Mouse (Mus musculus) MEL (cell line): ENCODE data around the gene Map10. TPM values are rescaled to one million over a fixed set of nuclear protein-coding genes. Genes with fewer than 3 reads are reported as not detected.

ENCODE experiments used
- DNase-seq: peaks from one replicate; pipeline ENCODE4 v3.0.0; 2011; ENCODE audit warnings: low read depth, low spot score
- H3K27ac ChIP-seq: 2 replicates; pipeline ENCODE4 v1.5.1; 2012; ENCODE audit warnings: low read depth, mild to moderate bottlenecking, control low read depth, low read length, moderate library complexity; ENCODE audit not compliant: control insufficient read depth
- H3K27me3 ChIP-seq, 2 experiments: fragments of 150-350 bp in 1 of 2; sonication (generic) in 1 of 2; 2 replicates each; pipeline ENCODE4 v1.6.1; 2012; ENCODE audit warnings: low read length in 2 of 2, mild to moderate bottlenecking in 2 of 2, improper control_type of control experiment in 1 of 2, moderate library complexity in 1 of 2; ENCODE audit not compliant: insufficient read depth in 2 of 2, control insufficient read depth in 1 of 2
- H3K36me3 ChIP-seq, 2 experiments: 2 replicates each; pipeline ENCODE4 v1.6.1; 2012 to 2014; ENCODE audit warnings: low read length in 2 of 2, improper control_type of control experiment in 1 of 2, inconsistent platforms in 1 of 2, mild to moderate bottlenecking in 1 of 2; ENCODE audit not compliant: insufficient read depth in 2 of 2, control insufficient read depth in 1 of 2
- H3K4me1 ChIP-seq, 2 experiments: fragments of 150-350 bp in 1 of 2; sonication (generic) in 1 of 2; 2 replicates each; pipeline ENCODE4 v1.6.1; 2012; ENCODE audit warnings: low read length in 2 of 2, improper control_type of control experiment in 1 of 2, mild to moderate bottlenecking in 1 of 2; ENCODE audit not compliant: insufficient read depth in 2 of 2, control insufficient read depth in 1 of 2
- H3K4me3 ChIP-seq, 2 experiments: fragments of 150-350 bp in 1 of 2; sonication (generic) in 1 of 2; 2 replicates each; pipeline ENCODE4 v1.5.1; 2012; ENCODE audit warnings: low read depth in 2 of 2, low read length in 2 of 2, mild to moderate bottlenecking in 2 of 2, moderate library complexity in 2 of 2, control low read depth in 1 of 2, improper control_type of control experiment in 1 of 2; ENCODE audit not compliant: control insufficient read depth in 1 of 2, insufficient read depth in 1 of 2
- H3K79me2 ChIP-seq: 2 replicates; pipeline ENCODE4 v1.6.1; 2012; ENCODE audit warnings: mild to moderate bottlenecking, low read length, moderate library complexity; ENCODE audit not compliant: control insufficient read depth, poor library complexity, insufficient read depth
- H3K9ac ChIP-seq: 2 replicates; pipeline ENCODE4 v1.6.1; 2012; ENCODE audit warnings: low read depth, mild to moderate bottlenecking, control low read depth, low read length, moderate library complexity; ENCODE audit not compliant: control insufficient read depth, poor library complexity, severe bottlenecking
- H3K9me3 ChIP-seq: fragments of 150-350 bp; sonication (generic); replicated peaks from 2 replicates; pipeline ENCODE4 v1.6.1; 2012; ENCODE audit warnings: mild to moderate bottlenecking, low read length, improper control_type of control experiment, moderate library complexity; ENCODE audit not compliant: insufficient read depth
- CTCF ChIP-seq, 3 experiments: IDR thresholded peaks in 2 of 3; conservative IDR thresholded peaks in 1 of 3; 2 replicates each; pipeline ENCODE4 v1.5.1; 2011 to 2012; ENCODE audit warnings: low read length in 3 of 3, low read depth in 2 of 3, mild to moderate bottlenecking in 2 of 3, improper control_type of control experiment in 1 of 3, inconsistent platforms in 1 of 3, mixed read lengths in 1 of 3, moderate library complexity in 1 of 3; ENCODE audit not compliant: control insufficient read depth in 1 of 3, insufficient read depth in 1 of 3, poor library complexity in 1 of 3, severe bottlenecking in 1 of 3
- MXI1 ChIP-seq: IDR thresholded peaks from 2 replicates; pipeline ENCODE4 v1.6.1; 2011; ENCODE audit warnings: mild to moderate bottlenecking, low read depth, low read length, improper control_type of control experiment
- MYC ChIP-seq: IDR thresholded peaks from 2 replicates; pipeline ENCODE4 v1.6.1; 2011; ENCODE audit warnings: low read depth, mild to moderate bottlenecking, low read length, improper control_type of control experiment, moderate library complexity
- NRF1 ChIP-seq: IDR thresholded peaks from 2 replicates; pipeline ENCODE4 v1.6.1; 2014; ENCODE audit warnings: low read depth, mild to moderate bottlenecking, inconsistent platforms, low read length, improper control_type of control experiment, moderate library complexity; ENCODE audit not compliant: poor library complexity, insufficient read depth, severe bottlenecking
- RAD21 ChIP-seq: IDR thresholded peaks from 2 replicates; pipeline ENCODE4 v1.6.1; 2011; ENCODE audit warnings: mild to moderate bottlenecking, low read depth, low read length, improper control_type of control experiment
- UBTF ChIP-seq: IDR thresholded peaks from 2 replicates; pipeline ENCODE4 v1.6.1; 2012; ENCODE audit warnings: low read depth, mild to moderate bottlenecking, inconsistent platforms, low read length, improper control_type of control experiment, moderate library complexity, borderline replicate concordance; ENCODE audit not compliant: insufficient read depth
- polyA plus RNA-seq, 2 experiments: library from polyadenylated mRNA; stranded (reverse) in 1 of 2; unstranded in 1 of 2; fragments of >175 nt in 1 of 2; fragments of >200 nt in 1 of 2; gene quantifications; 2 replicates each; pipeline versions ENCODE4 v1.2.1 to v1.2.4; 2012; ENCODE audit warnings: low replicate concordance in 2 of 2, low read depth in 1 of 2; ENCODE audit not compliant: insufficient read length in 2 of 2, insufficient read depth in 1 of 2, missing spikeins in 1 of 2
- total RNA-seq: library from RNA; depleted of rRNA; stranded (reverse); fragments of 300-350 nt; gene quantifications from 2 replicates; pipeline ENCODE4 v1.2.3, GENCODE M21; 2012; rRNA removed

The Map10 gene
- total and polyA plus RNA-seq, 3 experiments = not detected

GRCm38 (mm10) chr8:125722675-125723074 lies 53.1 kb downstream of the Map10 start:
- no peak for TF ChIP-seq UBTF
- TF ChIP-seq CTCF (IDR thresholded peaks at IDR 0.05 in 2 of 3, conservative IDR thresholded peaks at IDR 0.05 in 1 of 3; ENCODE audit: control insufficient read depth in 1 of 3, insufficient read depth in 1 of 3, low read depth in 2 of 3, low read length in 3 of 3, poor library complexity in 1 of 3, severe bottlenecking in 1 of 3) = no peak
- no peak for TF ChIP-seq NRF1
- TF ChIP-seq MXI1 = no peak
- no peak for TF ChIP-seq MYC
- no peak for TF ChIP-seq RAD21
- DNase-seq = no peak
- H3K9ac ChIP-seq = no peak overlapping the region
- H3K4me3 ChIP-seq = no peak overlapping the region
- H3K27me3 ChIP-seq = no peaks in the 10 kb centered on the region
- no peaks in the 10 kb centered on the region for H3K79me2 ChIP-seq
- H3K4me1 ChIP-seq = peaks cover 0 to 13% of the 10 kb centered on the region in 2 experiments; a peak in 2 of 4 replicates
- no peak overlapping the region for H3K27ac ChIP-seq
- no peaks in the 10 kb centered on the region for H3K9me3 ChIP-seq
- H3K36me3 ChIP-seq = peaks cover 0 to 5% of the 10 kb centered on the region in 2 experiments; a peak in 2 of 4 replicates

Other genes starting within 250 kb of the Map10 start
- not detected in 2 replicates for gene Sipa1l2, start 100.0 kb upstream of the Map10 start, total RNA-seq
- not detected for gene Sipa1l2, start 100.0 kb upstream of the Map10 start, polyA plus RNA-seq
- gene Ntpcr, start 60.1 kb downstream of the Map10 start, total RNA-seq = 34.5 and 40.0 TPM in 2 replicates
- gene Ntpcr, start 60.1 kb downstream of the Map10 start, polyA plus RNA-seq = 10 to 100 TPM in 1 of 2 experiments, not detected in 1; 45.3 TPM
- not detected in 2 replicates for gene Pcnx2, start 228.5 kb downstream of the Map10 start, total RNA-seq
- under 1 TPM in 1 of 2 experiments, not detected in 1; 0.04 TPM for gene Pcnx2, start 228.5 kb downstream of the Map10 start, polyA plus RNA-seq
- gene Map3k21, start 240.6 kb downstream of the Map10 start, total RNA-seq = not detected in 2 replicates
- not detected for gene Map3k21, start 240.6 kb downstream of the Map10 start, polyA plus RNA-seq